ENCODE assay signal across 16 mouse cellular contexts in the genomic region with DNA sequence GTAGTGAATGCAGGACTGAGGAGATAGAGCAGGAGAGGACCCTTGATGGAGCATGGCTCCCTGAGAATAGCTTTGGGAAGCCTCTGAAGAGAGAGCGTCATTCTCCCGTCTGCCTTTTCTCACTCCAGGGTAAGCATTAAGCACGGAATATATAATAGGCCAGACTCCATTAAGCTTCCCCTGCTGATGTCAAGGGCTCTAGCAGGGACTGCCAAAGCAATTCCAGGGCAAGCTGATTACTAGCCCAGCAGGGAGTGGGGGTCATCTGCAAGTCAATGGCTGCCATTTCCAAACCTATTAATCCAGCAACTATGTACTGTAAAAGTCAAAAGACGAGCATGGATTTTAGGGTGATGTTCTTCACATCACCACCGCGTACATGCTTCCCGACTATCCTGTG.
DNase-seq lines count a peak whose midpoint lies in the region; ATAC-seq and TF ChIP-seq lines count a peak whose summit lies in the region.
"Had no signal": no experiment of that assay in that cellular context is flagged by ENCODE, and none has a peak within 500 bp of the region (broad histone marks: within the 10 kb centered on the region; RNA-seq: fewer than 3 reads in every experiment).

No protein-coding gene starts in this region.

- H3K9me3 ChIP-seq in hindbrain, embryonic 13.5 days, result no peaks in the 10 kb centered on the region
- H3K9me3 ChIP-seq in midbrain, embryonic 16.5 days (replicated peaks; ENCODE audit: control insufficient read depth, low read length, poor library complexity, severe bottlenecking), result no peaks in the 10 kb centered on the region
- H3K9me3 ChIP-seq: liver, embryonic 13.5 days; stomach, embryonic 15.5 days had no signal

- H3K36me3 ChIP-seq in hindbrain, embryonic 13.5 days, result no peaks in the 10 kb centered on the region
- no peaks in the 10 kb centered on the region for H3K36me3 ChIP-seq in midbrain, embryonic 16.5 days (ENCODE audit: control insufficient read depth, insufficient read depth, low read length)
- H3K36me3 ChIP-seq: G1E; liver, embryonic 13.5 days; stomach, embryonic 15.5 days had no signal

- peak; percentile 30 for DNase-seq in embryo, embryonic 11 days
- no peak for DNase-seq in embryo, embryonic 9.5 days (ENCODE audit: extremely low spot score)
- peak; percentile 70 for DNase-seq in ES-CJ7 (ENCODE audit: low read depth, low spot score)
- DNase-seq in lung, adult 2 months, result no peak
- DNase-seq in adrenal gland, postnatal 4 days (ENCODE audit: low spot score in 2 of 2), result no peak
- no peak for DNase-seq in left cerebral cortex, adult 18-20 months (ENCODE audit: low spot score in 2 of 2)
- DNase-seq: cerebellum, adult 11 months; heart, adult 2 months; liver, embryonic 13.5 days; lung, postnatal 10 days; thymus, postnatal 25 days had no signal

- H3K9ac ChIP-seq in hindbrain, embryonic 13.5 days, result no peak overlapping the region
- H3K9ac ChIP-seq in midbrain, embryonic 16.5 days (ENCODE audit: low read depth, low read length), result no peak overlapping the region
- H3K9ac ChIP-seq: liver, embryonic 13.5 days; stomach, embryonic 15.5 days had no signal

- no peaks in the 10 kb centered on the region for H3K27me3 ChIP-seq in hindbrain, embryonic 13.5 days
- H3K27me3 ChIP-seq in midbrain, embryonic 16.5 days (ENCODE audit: control insufficient read depth, insufficient read depth, low read depth, low read length), result no peaks in the 10 kb centered on the region
- H3K27me3 ChIP-seq: liver, embryonic 13.5 days; stomach, embryonic 15.5 days had no signal

- no peak overlapping the region for H3K4me3 ChIP-seq in hindbrain, embryonic 13.5 days
- H3K4me3 ChIP-seq in midbrain, embryonic 16.5 days (ENCODE audit: low read depth, low read length), result no peak overlapping the region
- H3K4me3 ChIP-seq in lung, adult 2 months (replicated peaks; ENCODE audit: extremely low read depth, low read depth, low read length), result no peak overlapping the region
- H3K4me3 ChIP-seq: heart, adult 2 months; liver, embryonic 13.5 days; stomach, embryonic 15.5 days had no signal

- H3K27ac ChIP-seq in hindbrain, embryonic 13.5 days, result peak overlapping the region; percentile 63
- 0 out of 2 replicates have a peak overlapping the region, but pooled peaks have one; percentile 45 for H3K27ac ChIP-seq in midbrain, embryonic 16.5 days (ENCODE audit: low read length)
- H3K27ac ChIP-seq: heart, adult 2 months; kidney, postnatal 0 days; liver, embryonic 13.5 days; stomach, embryonic 15.5 days had no signal

- WGBS in hindbrain, embryonic 13.5 days, result 29% methylated on average over 7 of the region's 7 CpGs
- 15% methylated on average over 7 of the region's 7 CpGs for WGBS in midbrain, embryonic 16.5 days
- 81% methylated on average over 7 of the region's 7 CpGs for WGBS in lung, adult 2 months

- peaks cover 17% of the 10 kb centered on the region for H3K4me1 ChIP-seq in hindbrain, embryonic 13.5 days (replicated peaks)
- H3K4me1 ChIP-seq in midbrain, embryonic 16.5 days (ENCODE audit: control insufficient read depth, insufficient read depth, low read length), result peaks cover 8% of the 10 kb centered on the region
- H3K4me1 ChIP-seq in lung, adult 2 months (ENCODE audit: control insufficient read depth, insufficient read depth, low read length), result no peaks in the 10 kb centered on the region
- H3K4me1 ChIP-seq: liver, embryonic 13.5 days; stomach, embryonic 15.5 days had no signal

- no peak for TF ChIP-seq POLR2A in lung, adult 2 months (IDR thresholded peaks at IDR 0.05; ENCODE audit: borderline replicate concordance, extremely low read depth, low read depth, low read length)

- H3K4me2 ChIP-seq in hindbrain, embryonic 13.5 days, result no peak overlapping the region
- no peak overlapping the region for H3K4me2 ChIP-seq in midbrain, embryonic 16.5 days (ENCODE audit: low read length)
- H3K4me2 ChIP-seq: liver, embryonic 13.5 days; stomach, embryonic 15.5 days had no signal

- TF ChIP-seq CTCF in lung, adult 2 months (IDR thresholded peaks at IDR 0.05; ENCODE audit: insufficient read depth, low read length), result no peak

- peak; percentile 74; the same call in 1 of the 2 replicates for ATAC-seq in hindbrain, embryonic 13.5 days (ENCODE audit: low FRiP score)
- ATAC-seq in midbrain, embryonic 16.5 days, result 0 out of 2 replicates have a peak, but pooled peaks have one; percentile 21

Comparison
In these comparisons a context has a peak if more than half of its experiments do, and no peak if none do; other contexts are left out.
1. DNase-seq: peak in embryo, embryonic 11 days (single experiment) and ES-CJ7 (single experiment); none in embryo, embryonic 9.5 days (single experiment), lung, adult 2 months (single experiment), adrenal gland, postnatal 4 days (0 of 2) and left cerebral cortex, adult 18-20 months (0 of 2).